Mouse (Mus musculus) E14TG2a.4 (cell line): ENCODE measurements at regions not wholly inside any gene's neighbourhood (a gene's known extent, or its start where the extent isn't known, plus 50 kb on each side); places are given as distances from the start of the nearest gene placed in this dataset.

Source experiments
- CTCF ChIP-seq: conservative IDR thresholded peaks from 2 replicates; pipeline ENCODE4 v1.5.1; 2014; ENCODE audit warnings: low read length
- NANOG ChIP-seq: IDR thresholded peaks from 2 replicates; pipeline ENCODE4 v1.6.1; 2014; ENCODE audit warnings: borderline replicate concordance, low read length, mixed read lengths
- POU5F1 ChIP-seq: IDR thresholded peaks from 2 replicates; pipeline ENCODE4 v1.6.1; 2014; ENCODE audit warnings: low read length, borderline replicate concordance

- TF ChIP-seq CTCF (no peak), NANOG (no peak), POU5F1 (no peak)
Measured at GRCm38 (mm10) chr4:71866948-71867347, 109.2 kb upstream of the Gm11232 start.
